Mouse (Mus musculus) hindbrain, embryonic 12.5 days (tissue): ENCODE measurements at regions not wholly inside any gene's neighbourhood (a gene's known extent, or its start where the extent isn't known, plus 50 kb on each side); places are given as distances from the start of the nearest gene placed in this dataset.
A peak's percentile ranks its signal among the peaks of the same experiment; 100 is the strongest.

ENCODE experiments used
- ATAC-seq: fragments of 200-750 bp; cut with Nextera tagmentation; 2 replicates; pipeline ENCODE4 v1.8.0; 2017; ENCODE audit warnings: moderate TSS enrichment; ENCODE audit not compliant: low FRiP score
- H3K27ac ChIP-seq: fragments of 300-500 bp; sonication (generic); 2 replicates; pipeline ENCODE4 v1.5.1; 2016; ENCODE audit warnings: mild to moderate bottlenecking
- H3K27me3 ChIP-seq: fragments of 300-500 bp; sonication (generic); 2 replicates; pipeline ENCODE4 v1.6.1; 2016; ENCODE audit warnings: mild to moderate bottlenecking
- H3K36me3 ChIP-seq: fragments of 300-500 bp; sonication (generic); 2 replicates; pipeline ENCODE4 v1.6.1; 2016; ENCODE audit warnings: mild to moderate bottlenecking
- H3K4me1 ChIP-seq: fragments of 300-500 bp; sonication (generic); 2 replicates; pipeline ENCODE4 v1.6.1; 2016
- H3K4me2 ChIP-seq: fragments of 300-500 bp; sonication (generic); replicated peaks from 2 replicates; pipeline ENCODE4 v1.6.1; 2016; ENCODE audit warnings: mild to moderate bottlenecking
- H3K4me3 ChIP-seq: fragments of 300-500 bp; sonication (generic); 2 replicates; pipeline ENCODE4 v1.5.1; 2016; ENCODE audit warnings: mild to moderate bottlenecking
- H3K9ac ChIP-seq: fragments of 300-500 bp; sonication (generic); 2 replicates; pipeline ENCODE4 v1.6.1; 2016; ENCODE audit warnings: mild to moderate bottlenecking, moderate library complexity
- H3K9me3 ChIP-seq: fragments of 300-500 bp; sonication (generic); replicated peaks from 2 replicates; pipeline ENCODE4 v1.6.1; 2016; ENCODE audit warnings: mild to moderate bottlenecking
- WGBS: fragments of 180-500 bp; shearing (Covaris S2); methylation state at CpG from one replicate; pipeline ENCODE4 v1.1.7; 2016; 5-methylcytosine and 5-hydroxymethylcytosine counted together

GRCm38 (mm10) chr3:120015376-120015775 lies 231.1 kb upstream of the Ptbp2 start:
- Histone ChIP-seq H3K27ac (no peak overlapping the region), H3K36me3 (no peaks in the 10 kb centered on the region), H3K4me3 (no peak overlapping the region), H3K9ac (no peak overlapping the region), H3K27me3 (no peaks in the 10 kb centered on the region), H3K9me3 (no peaks in the 10 kb centered on the region), H3K4me2 (no peak overlapping the region), H3K4me1 (peaks cover 7% of the 10 kb centered on the region; the same call in 1 of the 2 replicates)
- 88% methylated on average over 7 of the region's 7 CpGs for WGBS
- ATAC-seq = no peak

GRCm38 (mm10) chr3:120011861-120012260 lies 227.6 kb upstream of the Ptbp2 start:
- Histone ChIP-seq H3K27ac (no peak overlapping the region), H3K27me3 (no peaks in the 10 kb centered on the region), H3K9me3 (no peaks in the 10 kb centered on the region), H3K36me3 (no peaks in the 10 kb centered on the region), H3K4me3 (no peak overlapping the region), H3K4me1 (peaks cover 2% of the 10 kb centered on the region; the same call in 1 of the 2 replicates), H3K4me2 (no peak overlapping the region), H3K9ac (no peak overlapping the region)
- WGBS = 19% methylated on average over 3 of the region's 3 CpGs
- no peak for ATAC-seq

- Histone ChIP-seq H3K9ac (no peak overlapping the region), H3K4me1 (peaks cover 2% of the 10 kb centered on the region; the same call in 1 of the 2 replicates), H3K4me3 (no peak overlapping the region), H3K36me3 (no peaks in the 10 kb centered on the region), H3K27me3 (no peaks in the 10 kb centered on the region), H3K4me2 (no peak overlapping the region), H3K9me3 (no peaks in the 10 kb centered on the region), H3K27ac (no peak overlapping the region)
- WGBS = 96% methylated on average over 3 of the region's 3 CpGs
- no peak for ATAC-seq
Measured at GRCm38 (mm10) chr3:120008110-120008509, 223.8 kb upstream of the Ptbp2 start.

- no peak overlapping the region for H3K4me3 ChIP-seq
Measured at GRCm38 (mm10) chr3:120004588-120004987, 220.3 kb upstream of the Ptbp2 start.

GRCm38 (mm10) chr3:120000281-120000680 lies 216.0 kb upstream of the Ptbp2 start:
- no peaks in the 10 kb centered on the region for H3K9me3 ChIP-seq
- no peaks in the 10 kb centered on the region for H3K36me3 ChIP-seq
- H3K9ac ChIP-seq = no peak overlapping the region
- H3K4me3 ChIP-seq = no peak overlapping the region
- H3K4me1 ChIP-seq = no peaks in the 10 kb centered on the region
- 91% methylated on average over 5 of the region's 5 CpGs for WGBS
- H3K27ac ChIP-seq = no peak overlapping the region
- no peak for ATAC-seq
- H3K27me3 ChIP-seq = no peaks in the 10 kb centered on the region
- H3K4me2 ChIP-seq = no peak overlapping the region

More at GRCm38 (mm10) chr3:120004588-120004987, 220.3 kb upstream of the Ptbp2 start:
- no peak for ATAC-seq
- Histone ChIP-seq H3K27me3 (no peaks in the 10 kb centered on the region), H3K9me3 (no peaks in the 10 kb centered on the region), H3K9ac (no peak overlapping the region), H3K4me1 (no peaks in the 10 kb centered on the region), H3K27ac (no peak overlapping the region), H3K36me3 (no peaks in the 10 kb centered on the region), H3K4me2 (no peak overlapping the region)
- 82% methylated on average over 3 of the region's 3 CpGs for WGBS

- no peak for ATAC-seq
Measured at GRCm38 (mm10) chr3:119996258-119996988, 212.2 kb upstream of the Ptbp2 start.

GRCm38 (mm10) chr3:119995781-119996180 lies 211.5 kb upstream of the Ptbp2 start:
- Histone ChIP-seq H3K4me2 (no peak overlapping the region), H3K9ac (no peak overlapping the region), H3K4me1 (no peaks in the 10 kb centered on the region), H3K27me3 (no peaks in the 10 kb centered on the region), H3K4me3 (no peak overlapping the region), H3K36me3 (no peaks in the 10 kb centered on the region), H3K27ac (no peak overlapping the region), H3K9me3 (no peaks in the 10 kb centered on the region)
- ATAC-seq = no peak
- 53% methylated on average over 4 of the region's 4 CpGs for whole genome bisulfite sequencing

More at GRCm38 (mm10) chr3:119996258-119996988, 212.2 kb upstream of the Ptbp2 start:
- no peak overlapping the region for H3K4me3 ChIP-seq
- H3K36me3 ChIP-seq = no peaks in the 10 kb centered on the region
- H3K4me2 ChIP-seq = no peak overlapping the region
- WGBS = 67% methylated on average over 9 of the region's 9 CpGs
- no peaks in the 10 kb centered on the region for H3K4me1 ChIP-seq
- H3K27me3 ChIP-seq = no peaks in the 10 kb centered on the region
- no peak overlapping the region for H3K27ac ChIP-seq
- H3K9me3 ChIP-seq = no peaks in the 10 kb centered on the region
- no peak overlapping the region for H3K9ac ChIP-seq

- Histone ChIP-seq H3K27ac (no peak overlapping the region), H3K4me2 (no peak overlapping the region), H3K9ac (no peak overlapping the region), H3K9me3 (no peaks in the 10 kb centered on the region), H3K27me3 (no peaks in the 10 kb centered on the region), H3K4me1 (no peaks in the 10 kb centered on the region), H3K4me3 (no peak overlapping the region), H3K36me3 (no peaks in the 10 kb centered on the region)
- ATAC-seq = no peak
- WGBS = 66% methylated on average over 3 of the region's 3 CpGs
Measured at GRCm38 (mm10) chr3:119987245-119987852, 203.1 kb upstream of the Ptbp2 start.

GRCm38 (mm10) chr3:119977349-119977748 lies 193.1 kb upstream of the Ptbp2 start:
- Histone ChIP-seq H3K9me3 (no peaks in the 10 kb centered on the region), H3K36me3 (no peaks in the 10 kb centered on the region), H3K4me2 (no peak overlapping the region), H3K9ac (no peak overlapping the region), H3K4me3 (no peak overlapping the region), H3K27me3 (no peaks in the 10 kb centered on the region), H3K27ac (no peak overlapping the region), H3K4me1 (no peaks in the 10 kb centered on the region)
- no peak for ATAC-seq
- 90% methylated on average over 1 of the region's 1 CpGs for WGBS

GRCm38 (mm10) chr3:119976363-119976762 lies 192.1 kb upstream of the Ptbp2 start:
- Histone ChIP-seq H3K9ac (no peak overlapping the region), H3K36me3 (no peaks in the 10 kb centered on the region), H3K27me3 (no peaks in the 10 kb centered on the region), H3K4me2 (no peak overlapping the region), H3K27ac (no peak overlapping the region), H3K4me1 (no peaks in the 10 kb centered on the region), H3K4me3 (no peak overlapping the region), H3K9me3 (no peaks in the 10 kb centered on the region)
- WGBS = 87% methylated on average over 3 of the region's 3 CpGs
- no peak for ATAC-seq

- peaks cover 9% of the 10 kb centered on the region for H3K4me1 ChIP-seq
- H3K4me3 ChIP-seq = no peak overlapping the region
- no peak overlapping the region for H3K27ac ChIP-seq
- H3K4me2 ChIP-seq = no peak overlapping the region
- WGBS = 11% methylated on average over 5 of the region's 5 CpGs
- no peak overlapping the region for H3K9ac ChIP-seq
- H3K27me3 ChIP-seq = no peaks in the 10 kb centered on the region
- H3K9me3 ChIP-seq = no peaks in the 10 kb centered on the region
- H3K36me3 ChIP-seq = no peaks in the 10 kb centered on the region
- ATAC-seq = 0 out of 2 replicates have a peak, but pooled peaks have one; percentile 63
Measured at GRCm38 (mm10) chr3:119958799-119959467, 174.7 kb upstream of the Ptbp2 start.

- Histone ChIP-seq H3K4me3 (no peak overlapping the region), H3K27ac (no peak overlapping the region), H3K9ac (no peak overlapping the region), H3K36me3 (no peaks in the 10 kb centered on the region), H3K4me2 (no peak overlapping the region), H3K9me3 (no peaks in the 10 kb centered on the region), H3K4me1 (peaks cover 9% of the 10 kb centered on the region), H3K27me3 (no peaks in the 10 kb centered on the region)
- 85% methylated on average over 8 of the region's 8 CpGs for WGBS
- ATAC-seq = no peak
Measured at GRCm38 (mm10) chr3:119957529-119957928, 173.3 kb upstream of the Ptbp2 start.
